Mouse (Mus musculus) small intestine, adult 2 months (tissue): Measurements from ENCODE around the gene Ppfibp2. TPM values are rescaled to one million over a fixed set of nuclear protein-coding genes. Genes with fewer than 3 reads are reported as not detected.

Experiments used
- H3K27ac ChIP-seq: fragments of 200-500 bp; 2 replicates; pipeline ENCODE4 v1.5.1; 2012; ENCODE audit warnings: low read depth, low read length, control low read depth, inconsistent platforms; ENCODE audit not compliant: insufficient read depth
- H3K27me3 ChIP-seq: fragments of 200-500 bp; 2 replicates; pipeline ENCODE4 v1.6.1; 2012; ENCODE audit warnings: mild to moderate bottlenecking, moderate library complexity, low read length, inconsistent platforms; ENCODE audit not compliant: control insufficient read depth, insufficient read depth
- H3K36me3 ChIP-seq: fragments of 200-500 bp; 2 replicates; pipeline ENCODE4 v1.6.1; 2012; ENCODE audit warnings: mild to moderate bottlenecking, low read length, control low read depth, inconsistent platforms; ENCODE audit not compliant: control insufficient read depth, insufficient read depth
- H3K4me1 ChIP-seq: fragments of 200-500 bp; 2 replicates; pipeline ENCODE4 v1.6.1; 2012; ENCODE audit warnings: low read length, inconsistent platforms, mixed read lengths; ENCODE audit not compliant: control insufficient read depth, insufficient read depth, insufficient read length
- H3K4me3 ChIP-seq: fragments of 200-500 bp; 2 replicates; pipeline ENCODE4 v1.5.1; 2012; ENCODE audit warnings: low read depth, mild to moderate bottlenecking, control low read depth, inconsistent platforms, low read length, moderate library complexity
- CTCF ChIP-seq: fragments of 200-500 bp; IDR thresholded peaks from 2 replicates; pipeline ENCODE4 v1.5.1; 2012; ENCODE audit warnings: low read depth, mild to moderate bottlenecking, control low read depth, inconsistent platforms, low read length, moderate library complexity, mixed read lengths; ENCODE audit not compliant: insufficient replicate concordance, insufficient read length; ENCODE audit errors: extremely low read depth
- POLR2A ChIP-seq: fragments of 200-500 bp; IDR thresholded peaks from 2 replicates; pipeline ENCODE4 v1.6.1; 2012; ENCODE audit warnings: low read depth, mild to moderate bottlenecking, control low read depth, inconsistent platforms, low read length, moderate library complexity
- WGBS: fragments of 180-500 bp; shearing (Covaris S2); methylation state at CpG from one replicate; pipeline ENCODE4 v1.1.7; 2018; 5-methylcytosine and 5-hydroxymethylcytosine counted together
- polyA plus RNA-seq: library from polyadenylated mRNA; depleted of rRNA; stranded (reverse); fragments of >200 nt; gene quantifications from 2 replicates; pipeline ENCODE4 v1.2.3, GENCODE M21; 2012

The Ppfibp2 gene
- polyA plus RNA-seq, 1 experiment, result 10.6 TPM

DNA sequence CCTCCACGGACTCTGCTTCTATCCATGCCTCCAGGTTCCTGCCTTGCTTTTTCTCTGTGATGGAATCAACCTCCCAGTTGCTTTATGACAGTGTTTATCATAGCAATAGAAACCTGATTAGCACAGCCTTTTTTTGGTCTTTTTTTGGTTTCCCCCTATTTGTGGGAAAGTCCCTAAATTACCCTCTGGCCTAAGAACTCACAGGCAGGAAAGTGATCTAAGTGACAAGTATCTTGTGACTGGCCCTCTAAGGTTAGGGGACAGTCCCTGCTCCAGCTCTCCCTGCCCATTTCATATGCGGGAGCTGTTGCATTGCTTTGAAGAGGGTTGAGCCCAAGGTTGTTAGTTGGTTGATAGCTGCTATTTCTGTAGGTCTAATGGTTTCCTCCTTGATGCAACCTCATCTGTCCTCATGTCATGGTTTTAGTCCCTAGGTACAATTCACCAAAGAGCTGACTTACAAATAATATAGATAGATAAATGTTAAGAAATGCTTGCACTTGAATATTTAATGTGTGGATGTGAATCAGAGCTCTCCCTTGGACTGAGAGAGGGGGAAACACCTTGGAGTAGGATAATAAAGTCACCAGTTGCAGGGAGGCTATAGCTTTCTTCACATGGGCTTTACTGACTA is 14.7 kb downstream of the Ppfibp2 start:
- no peak overlapping the region for H3K4me3 ChIP-seq
- 80% methylated on average over 2 of the region's 2 CpGs for WGBS
- no peak for TF ChIP-seq POLR2A
- no peak for TF ChIP-seq CTCF
- no peaks in the 10 kb centered on the region for H3K36me3 ChIP-seq
- H3K27me3 ChIP-seq, result no peaks in the 10 kb centered on the region
- no peak overlapping the region for H3K27ac ChIP-seq
- no peaks in the 10 kb centered on the region for H3K4me1 ChIP-seq

DNA sequence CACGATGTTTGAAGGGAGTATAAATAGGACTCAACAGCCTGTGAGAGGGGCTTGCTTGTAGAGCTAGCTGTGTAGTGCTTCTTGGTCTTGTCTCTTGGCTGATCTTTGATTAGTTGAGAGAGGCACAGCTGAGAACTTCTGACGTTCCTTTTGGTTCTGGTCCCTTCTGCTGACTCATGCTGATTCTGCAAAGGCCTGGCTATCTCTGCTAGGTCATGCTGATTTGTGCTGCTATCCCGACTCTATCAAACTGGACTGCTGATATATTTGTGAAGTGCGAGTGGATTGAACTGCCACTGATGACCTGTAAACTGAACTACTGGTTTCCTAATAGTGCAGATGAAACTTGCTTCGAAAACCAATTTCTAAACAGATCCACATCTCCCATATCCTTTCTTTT is 15.9 kb downstream of the Ppfibp2 start:
- no peak for TF ChIP-seq CTCF
- TF ChIP-seq POLR2A, result no peak
- no peak overlapping the region for H3K27ac ChIP-seq

DNA sequence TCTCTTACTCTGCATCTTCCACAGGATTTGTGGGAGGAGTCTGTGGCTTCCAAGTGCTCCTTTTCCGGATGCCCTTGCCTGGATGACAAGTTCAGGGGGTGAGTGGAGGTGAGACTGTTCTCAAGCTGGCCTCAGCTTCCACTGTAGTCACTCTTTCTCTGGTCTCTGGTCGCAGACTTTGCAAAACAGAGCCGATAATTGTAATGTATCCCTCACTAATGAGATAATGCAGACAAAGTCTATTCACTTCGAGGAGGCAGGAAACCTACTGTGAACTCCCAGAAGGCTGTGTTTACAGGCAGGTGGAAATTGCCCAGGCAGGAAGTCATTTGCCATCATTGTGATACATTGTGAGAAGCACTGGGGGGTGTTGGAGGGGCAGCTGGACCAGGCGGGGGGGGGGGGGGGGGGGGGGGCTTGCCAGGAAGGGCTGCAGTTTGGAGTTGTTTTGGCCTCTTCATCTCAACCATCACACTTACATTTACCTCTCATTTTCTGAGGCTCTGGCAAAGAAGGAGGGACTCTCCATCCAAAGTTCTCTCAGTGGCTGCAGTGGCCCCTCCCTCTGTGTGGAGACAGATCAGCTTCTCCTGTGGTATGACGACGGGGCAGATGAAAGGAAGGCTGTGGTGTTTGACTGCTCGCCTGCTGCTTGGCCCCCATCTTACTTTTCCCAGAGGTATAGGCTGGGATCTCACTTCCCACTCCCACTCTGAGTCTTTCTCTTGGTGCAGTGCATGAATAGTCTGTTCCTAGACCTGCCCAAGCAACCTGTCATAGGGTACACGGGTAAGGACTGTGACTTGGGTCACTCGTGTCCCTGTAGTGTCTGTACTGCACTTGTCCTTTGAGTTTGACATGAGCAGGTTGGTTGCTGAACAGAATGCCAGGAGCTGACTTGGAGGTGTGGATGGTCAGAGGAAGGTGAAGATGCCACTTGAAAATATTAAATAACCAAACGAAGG is 23.3 kb downstream of the Ppfibp2 start:
- Histone ChIP-seq H3K27ac (no peak overlapping the region), H3K36me3 (no peaks in the 10 kb centered on the region), H3K27me3 (no peaks in the 10 kb centered on the region), H3K4me3 (no peak overlapping the region), H3K4me1 (peaks cover 2% of the 10 kb centered on the region; the same call in 1 of the 2 replicates)
- WGBS, result 40% methylated on average over 10 of the region's 11 CpGs
- no peak for TF ChIP-seq POLR2A
- TF ChIP-seq CTCF, result no peak

More for the DNA sequence above, 15.9 kb downstream of the Ppfibp2 start:
- H3K4me3 ChIP-seq, result no peak overlapping the region
- no peaks in the 10 kb centered on the region for H3K27me3 ChIP-seq
- 73% methylated on average over 5 of the region's 5 CpGs for WGBS
- no peaks in the 10 kb centered on the region for H3K4me1 ChIP-seq
- no peaks in the 10 kb centered on the region for H3K36me3 ChIP-seq

DNA sequence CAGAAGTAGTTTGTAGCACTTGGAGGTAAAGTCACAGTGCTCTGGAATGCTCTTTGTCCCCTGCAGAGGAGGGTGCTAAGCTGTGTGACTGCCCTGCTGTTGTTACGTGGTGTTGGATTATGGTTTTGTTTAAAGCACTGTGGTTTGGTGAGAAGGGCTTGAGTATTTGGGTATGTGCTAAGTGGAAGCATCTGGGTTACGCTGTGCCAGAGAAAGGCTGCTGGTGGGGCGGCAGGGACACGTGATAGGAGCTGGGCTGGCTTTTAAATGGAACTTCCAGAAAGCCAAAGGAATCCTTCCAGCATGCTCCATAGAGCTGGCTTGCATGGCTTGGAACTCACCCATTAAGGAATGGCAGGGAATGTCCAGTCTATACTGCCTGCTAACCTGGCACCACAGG is 24.2 kb downstream of the Ppfibp2 start:
- TF ChIP-seq CTCF (no peak), POLR2A (no peak)
- H3K36me3 ChIP-seq, result no peaks in the 10 kb centered on the region
- H3K4me3 ChIP-seq, result no peak overlapping the region
- peaks cover 2% of the 10 kb centered on the region; the same call in 1 of the 2 replicates for H3K4me1 ChIP-seq
- no peak overlapping the region for H3K27ac ChIP-seq
- no peaks in the 10 kb centered on the region for H3K27me3 ChIP-seq
- WGBS, result 61% methylated on average over 4 of the region's 4 CpGs

DNA sequence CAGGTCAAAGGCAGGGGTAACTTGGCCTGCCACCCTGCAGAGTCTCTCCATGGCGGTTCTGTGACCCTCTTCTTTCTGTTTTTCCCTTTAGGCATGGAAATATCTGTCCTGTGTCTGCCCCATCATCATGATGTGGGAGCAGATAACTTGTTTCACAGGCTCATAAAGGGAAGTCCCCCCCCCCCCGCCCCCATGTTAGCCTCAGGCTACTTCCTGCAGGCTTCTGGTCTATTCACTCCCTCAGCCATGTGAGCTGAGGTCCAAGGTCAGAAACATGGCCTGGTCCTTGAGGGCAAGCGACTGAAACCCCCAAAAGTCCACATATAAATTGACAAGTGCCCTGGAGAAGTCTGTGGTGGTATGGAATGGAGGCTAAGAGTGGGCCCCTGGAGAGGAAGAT is 25.1 kb downstream of the Ppfibp2 start:
- Histone ChIP-seq H3K36me3 (no peaks in the 10 kb centered on the region), H3K27ac (no peak overlapping the region), H3K4me1 (peaks cover 2% of the 10 kb centered on the region; the same call in 1 of the 2 replicates), H3K27me3 (no peaks in the 10 kb centered on the region), H3K4me3 (no peak overlapping the region)
- TF ChIP-seq CTCF (no peak), POLR2A (no peak)
- WGBS, result 61% methylated on average over 3 of the region's 3 CpGs

DNA sequence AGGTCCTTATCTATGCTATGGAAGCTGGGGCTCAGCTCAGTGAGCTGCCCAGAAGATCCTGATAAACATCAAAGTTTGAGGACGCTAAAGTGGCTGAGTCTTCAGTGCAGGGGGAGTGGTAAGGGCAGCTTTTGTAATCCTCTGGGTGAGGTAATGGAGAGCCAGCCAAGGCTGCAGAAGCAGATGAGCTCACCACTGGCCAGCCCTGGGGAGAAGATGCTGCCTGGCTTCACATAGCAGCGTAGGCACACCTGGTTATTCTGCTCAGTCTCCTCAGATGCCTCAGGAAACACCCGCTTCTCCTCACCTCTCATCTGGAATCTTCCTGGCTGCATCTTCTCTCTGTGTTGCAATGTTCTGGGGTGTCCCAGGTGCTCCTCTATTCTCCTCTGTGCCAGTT is 29.4 kb downstream of the Ppfibp2 start:
- Histone ChIP-seq H3K4me3 (no peak overlapping the region), H3K4me1 (no peaks in the 10 kb centered on the region; the same call in 1 of the 2 replicates), H3K27me3 (no peaks in the 10 kb centered on the region), H3K36me3 (no peaks in the 10 kb centered on the region), H3K27ac (no peak overlapping the region)
- TF ChIP-seq POLR2A, result no peak
- 49% methylated on average over 3 of the region's 3 CpGs for WGBS

DNA sequence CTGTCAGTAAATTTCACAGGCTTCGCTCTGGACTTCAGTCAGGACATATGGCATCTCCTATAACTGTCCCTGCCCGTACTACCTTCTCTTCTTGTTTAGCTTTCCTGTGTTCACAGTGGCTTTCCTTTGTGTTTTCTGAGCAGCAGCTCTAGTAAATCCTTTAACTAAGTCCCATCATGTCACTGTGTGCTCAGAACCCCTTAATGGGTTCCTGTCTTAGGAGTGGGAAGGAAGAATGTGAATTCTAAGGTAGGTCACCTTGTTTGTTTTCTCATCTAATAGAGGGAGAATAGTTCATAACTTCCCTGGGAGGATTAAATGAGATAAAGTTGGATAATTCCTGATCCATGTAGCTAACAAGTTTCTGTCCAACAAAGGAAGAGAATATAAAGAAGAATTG is 30.1 kb downstream of the Ppfibp2 start, which contains the start of gene 5330417H12Rik:
5330417H12Rik (minus strand) TSS at position 101 of the 400 bp plus-strand sequence.
- 74% methylated on average over 2 of the region's 2 CpGs for WGBS

More for the DNA sequence above, 30.1 kb downstream of the Ppfibp2 start, which contains the start of gene 5330417H12Rik:
- H3K27ac ChIP-seq, result no peak within 1 kb of the TSS
- no peaks in the 10 kb centered on the region for H3K27me3 ChIP-seq
- H3K4me3 ChIP-seq, result no peak within 1 kb of the TSS
- H3K36me3 ChIP-seq, result no peaks in the 10 kb centered on the region
- no peaks in the 10 kb centered on the region for H3K4me1 ChIP-seq
- TF ChIP-seq POLR2A, result no peak
- no peak for TF ChIP-seq CTCF
